Mouse (Mus musculus): ENCODE data around the gene Sec24b.

The Sec24b gene

GRCm38 (mm10) chr3:129979510-129979909 is 81.8 kb downstream of the Sec24b start:
- no peak for DNase-seq (ENCODE audit: extremely low spot score, low spot score)

GRCm38 (mm10) chr3:129978716-129979115 is 82.6 kb downstream of the Sec24b start:
- no peak for DNase-seq (ENCODE audit: extremely low spot score, low spot score)

GRCm38 (mm10) chr3:129976317-129976716 is 85.0 kb downstream of the Sec24b start:
- DNase-seq (ENCODE audit: extremely low spot score, low spot score), result no peak

GRCm38 (mm10) chr3:129970529-129971515 is 90.5 kb downstream of the Sec24b start:
- DNase-seq (ENCODE audit: extremely low spot score, low spot score), result peak; percentile 32

DNA sequence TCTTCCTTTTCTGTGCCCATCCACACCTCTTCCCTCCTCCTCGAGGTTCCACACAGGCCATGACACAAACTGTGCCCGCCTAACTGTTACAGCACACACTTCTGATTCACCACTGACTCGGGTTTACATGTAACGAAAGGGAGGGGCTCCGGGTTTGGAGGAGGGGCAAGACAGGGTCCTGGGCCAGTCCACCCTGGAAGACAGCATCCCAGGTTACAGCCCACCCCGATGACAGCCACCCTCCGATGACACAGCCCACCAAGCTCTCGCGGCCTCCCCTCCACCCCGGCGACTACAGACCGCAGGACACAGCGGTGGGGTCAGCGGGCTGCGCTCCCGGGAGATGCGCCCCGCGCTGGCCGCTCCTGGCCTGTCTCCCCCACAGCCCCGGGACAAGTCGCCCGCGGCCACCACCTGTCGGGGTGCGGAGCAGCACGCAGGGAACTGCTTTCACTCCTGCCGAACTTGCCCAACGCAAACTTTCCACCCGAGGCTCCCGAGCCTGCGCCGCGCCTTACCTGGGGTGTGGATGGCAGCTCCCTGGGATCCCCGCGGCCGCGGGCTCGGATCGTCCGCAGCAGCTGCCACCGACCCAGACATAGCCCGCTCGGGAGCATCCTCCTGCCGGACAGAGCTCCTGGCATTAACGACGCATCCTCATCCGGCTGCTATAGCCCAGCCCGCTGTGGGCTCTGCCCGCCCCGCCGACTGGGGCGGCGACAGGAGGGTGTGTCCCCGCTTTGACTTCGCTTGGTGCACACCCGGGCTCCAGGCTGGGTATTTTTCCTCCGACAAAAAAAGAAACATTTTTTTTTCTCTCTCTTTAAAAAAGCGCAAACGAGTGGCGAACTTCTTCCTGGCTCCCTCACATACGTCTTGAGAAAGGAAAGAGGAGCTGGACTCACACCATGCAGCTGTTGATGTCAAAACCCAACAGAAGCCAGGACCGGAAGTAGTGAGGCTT is 91.6 kb downstream of the Sec24b start, which contains the start of gene Mcub:
Gene Mcub, minus strand, starts transcription at position 775 of the 964 bp plus-strand sequence.
- DNase-seq (ENCODE audit: extremely low spot score, low spot score), result peak; percentile 67

- DNase-seq (ENCODE audit: extremely low spot score, low spot score), result no peak
Measured at GRCm38 (mm10) chr3:129969031-129969430, 92.3 kb downstream of the Sec24b start.

GRCm38 (mm10) chr3:129967874-129968273 is 93.5 kb downstream of the Sec24b start:
- no peak for DNase-seq (ENCODE audit: extremely low spot score, low spot score)

DNA sequence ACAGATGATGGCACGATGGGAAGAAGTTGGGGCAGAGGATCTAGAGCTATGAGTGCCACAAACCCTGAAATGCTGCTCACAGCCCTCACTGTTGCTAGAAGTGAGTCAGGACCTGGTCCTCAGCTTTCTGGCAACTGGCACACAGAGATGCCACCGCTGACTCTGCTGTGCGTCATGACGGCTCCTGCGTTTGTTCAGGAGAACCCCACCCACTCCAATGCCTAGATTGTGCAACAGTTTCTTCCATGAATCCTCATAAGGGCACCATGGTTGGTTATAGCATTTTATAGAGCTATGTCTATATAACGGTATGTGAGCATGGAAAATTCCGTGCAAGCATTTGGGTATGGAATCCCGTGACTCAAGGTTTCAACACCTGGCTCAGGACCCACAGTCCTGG is 96.7 kb downstream of the Sec24b start:
- no peak for DNase-seq (ENCODE audit: extremely low spot score, low spot score)

DNA sequence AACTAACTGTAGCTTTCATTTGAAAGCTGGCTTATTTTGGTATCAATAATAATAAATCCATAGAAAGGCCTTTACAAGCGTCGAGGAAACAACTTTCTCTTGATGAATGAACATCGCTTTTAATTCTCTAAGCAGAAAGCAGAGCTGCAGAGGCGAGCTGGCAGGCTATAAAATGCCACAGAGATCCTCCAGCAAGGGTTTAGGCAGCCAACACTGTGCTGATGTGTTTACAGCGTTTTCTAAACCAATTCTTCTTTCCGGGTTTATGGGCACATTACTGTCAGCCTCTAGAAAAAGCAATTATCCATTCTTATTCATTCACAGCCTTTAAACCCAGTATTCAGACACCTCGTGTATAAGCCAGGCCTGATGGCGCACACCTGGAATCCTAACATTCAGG is 98.8 kb downstream of the Sec24b start:
- no peak for DNase-seq (ENCODE audit: extremely low spot score, low spot score)

DNA sequence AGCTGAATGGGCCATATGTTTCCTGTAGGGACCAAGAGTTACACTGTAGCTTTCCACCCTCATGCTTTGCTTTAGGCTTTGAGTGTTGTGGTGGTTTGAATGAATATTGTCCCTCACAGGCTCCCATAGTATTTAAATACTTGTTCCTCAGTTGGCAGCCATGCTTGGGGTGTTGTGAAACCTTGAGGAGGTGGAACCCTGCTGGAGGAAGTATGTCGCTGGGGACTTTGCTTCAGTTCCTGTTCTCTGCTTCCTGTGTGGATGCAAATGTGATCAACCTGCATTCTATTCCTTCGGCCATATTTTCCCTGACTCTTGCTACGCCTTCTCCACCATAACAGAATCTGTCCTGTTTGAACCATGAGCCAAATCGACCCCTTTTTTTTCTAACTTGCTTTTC is 108.1 kb downstream of the Sec24b start:
- no peak for DNase-seq (ENCODE audit: extremely low spot score, low spot score)

DNA sequence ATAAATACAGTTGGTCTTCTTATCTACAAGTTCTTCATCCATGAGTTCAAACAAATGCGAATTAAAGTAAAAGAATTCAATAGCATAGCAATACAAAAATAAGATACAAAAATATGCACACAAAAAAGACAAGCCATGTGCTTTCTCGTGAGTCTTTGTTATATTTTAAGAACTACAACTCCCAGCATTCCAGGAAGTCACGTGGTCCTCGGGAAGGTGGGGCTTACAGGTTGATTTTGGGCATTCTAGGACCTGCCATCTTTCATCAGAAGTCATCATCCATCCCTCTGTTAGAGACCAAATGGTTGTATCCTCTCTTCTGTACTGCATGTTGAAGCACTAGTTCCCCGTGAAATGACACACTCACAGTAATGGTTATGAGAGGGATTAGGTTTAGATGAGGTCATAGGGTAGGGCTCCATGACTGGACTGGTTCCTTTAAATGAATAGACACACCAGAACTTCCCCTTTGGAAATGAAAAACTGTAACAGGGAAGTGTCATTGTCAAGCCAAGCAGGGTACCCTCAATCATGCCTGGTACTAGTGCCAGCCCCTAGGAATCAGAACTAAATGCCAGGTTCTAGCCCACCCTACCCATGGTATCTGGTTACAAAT is 112.1 kb downstream of the Sec24b start:
- DNase-seq (ENCODE audit: extremely low spot score, low spot score), result no peak

- no peak for DNase-seq (ENCODE audit: extremely low spot score, low spot score)
Measured at GRCm38 (mm10) chr3:129948359-129948758, 113.0 kb downstream of the Sec24b start.

- no peak for DNase-seq (ENCODE audit: extremely low spot score, low spot score)
Measured at GRCm38 (mm10) chr3:129946217-129946914, 115.0 kb downstream of the Sec24b start.

DNA sequence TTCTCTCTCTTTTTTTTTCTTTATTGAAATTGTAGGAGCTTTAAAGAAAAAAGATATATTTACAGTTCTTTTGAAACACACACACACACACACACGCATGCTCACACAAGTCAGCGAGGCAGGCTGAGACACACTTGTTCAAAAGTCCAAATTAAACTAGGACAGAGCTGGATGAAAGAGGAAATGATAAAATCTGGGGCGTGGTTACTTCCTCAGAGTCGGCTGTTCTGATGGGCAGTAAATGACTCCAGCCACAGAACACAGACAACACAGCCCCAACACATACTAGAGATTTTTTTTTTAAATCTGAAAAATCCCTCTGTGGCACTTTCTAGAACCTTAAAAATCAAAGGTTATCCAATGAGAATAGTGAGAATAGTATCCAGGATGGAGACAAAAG is 117.5 kb downstream of the Sec24b start:
- DNase-seq (ENCODE audit: extremely low spot score, low spot score), result no peak

- no peak for DNase-seq (ENCODE audit: extremely low spot score, low spot score)
Measured at GRCm38 (mm10) chr3:129941291-129941690, 120.1 kb downstream of the Sec24b start.

- DNase-seq (ENCODE audit: extremely low spot score, low spot score), result no peak
Measured at GRCm38 (mm10) chr3:129940780-129941179, 120.6 kb downstream of the Sec24b start.

- no peak for DNase-seq (ENCODE audit: extremely low spot score, low spot score)
Measured at GRCm38 (mm10) chr3:129939058-129939457, 122.3 kb downstream of the Sec24b start.

- no peak for DNase-seq (ENCODE audit: extremely low spot score, low spot score)
Measured at GRCm38 (mm10) chr3:129937848-129938247, 123.5 kb downstream of the Sec24b start.

DNA sequence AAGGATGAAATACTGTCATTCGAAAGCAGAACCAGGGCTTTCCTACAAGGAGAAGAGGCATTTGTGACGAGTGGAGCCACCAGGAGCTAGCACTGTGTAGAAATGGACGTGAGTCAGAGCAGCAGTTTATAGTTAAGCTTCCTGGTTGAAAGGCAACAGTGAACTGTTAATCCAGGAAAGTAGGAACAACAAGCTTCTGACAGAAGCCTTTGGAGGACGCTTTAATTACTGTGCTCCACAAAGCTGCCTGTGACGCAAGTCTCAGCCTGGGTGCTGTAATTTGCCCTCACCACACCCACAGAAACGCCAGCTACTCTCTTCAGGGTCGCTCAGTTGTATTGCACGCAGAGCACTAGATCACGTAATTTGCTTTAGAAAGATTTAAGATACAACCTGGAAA is 124.8 kb downstream of the Sec24b start:
- DNase-seq (ENCODE audit: extremely low spot score, low spot score), result no peak
